Mouse (Mus musculus) forebrain, embryonic 14.5 days (tissue): Measurements from ENCODE around the gene 4930467E23Rik. TPM values are rescaled to one million over a fixed set of nuclear protein-coding genes. Genes with fewer than 3 reads are reported as not detected.
A peak's percentile ranks its signal among the peaks of the same experiment; 100 is the strongest.
"Not testable (repeated sequence)": the region's sequence is repeated elsewhere in the genome, so short reads cannot be mapped to it uniquely, and the experiment has no call there.

ENCODE experiments used
- ATAC-seq: fragments of 200-750 bp; cut with Nextera tagmentation; 2 replicates; pipeline ENCODE4 v1.8.0; 2017; ENCODE audit warnings: mild to moderate bottlenecking, moderate library complexity
- DNase-seq: peaks from one replicate; pipeline ENCODE4 v3.0.0-alpha.2; 2015; ENCODE audit warnings: low spot score
- H3K27ac ChIP-seq: fragments of 300-500 bp; sonication (generic); 2 replicates; pipeline ENCODE4 v1.5.1; 2014; ENCODE audit warnings: low read depth, mild to moderate bottlenecking, control low read depth, low read length, moderate library complexity
- H3K27me3 ChIP-seq: fragments of 300-500 bp; sonication (generic); replicated peaks from 2 replicates; pipeline ENCODE4 v1.6.1; 2014; ENCODE audit warnings: low read length, control low read depth, mixed read lengths; ENCODE audit not compliant: control insufficient read depth, insufficient read depth
- H3K36me3 ChIP-seq: fragments of 300-500 bp; sonication (generic); 2 replicates; pipeline ENCODE4 v1.6.1; 2014; ENCODE audit warnings: low read length, control low read depth; ENCODE audit not compliant: control insufficient read depth, insufficient read depth
- H3K4me1 ChIP-seq: fragments of 300-500 bp; sonication (generic); 2 replicates; pipeline ENCODE4 v1.6.1; 2014; ENCODE audit warnings: antibody characterized with exemption, low read length, control low read depth; ENCODE audit not compliant: control insufficient read depth, insufficient read depth
- H3K4me2 ChIP-seq: fragments of 300-500 bp; sonication (generic); 2 replicates; pipeline ENCODE4 v1.6.1; 2014; ENCODE audit warnings: mild to moderate bottlenecking, control low read depth, low read length
- H3K4me3 ChIP-seq: fragments of 300-500 bp; sonication (generic); 2 replicates; pipeline ENCODE4 v1.5.1; 2014; ENCODE audit warnings: low read depth, low read length, control low read depth
- H3K9ac ChIP-seq: fragments of 300-500 bp; sonication (generic); 2 replicates; pipeline ENCODE4 v1.6.1; 2014; ENCODE audit warnings: mild to moderate bottlenecking, low read length, control low read depth, moderate library complexity
- H3K9me3 ChIP-seq: fragments of 300-500 bp; sonication (generic); replicated peaks from 2 replicates; pipeline ENCODE4 v1.6.1; 2016; ENCODE audit warnings: low read length, control low read depth, mixed read lengths; ENCODE audit not compliant: control insufficient read depth
- WGBS: fragments of 180-500 bp; shearing (Covaris S2); extraction: QIAGEN DNeasy Blood & Tissue Kit; methylation state at CpG from one replicate; pipeline ENCODE4 v1.1.7; 2014; 5-methylcytosine and 5-hydroxymethylcytosine counted together
- polyA plus RNA-seq: library from polyadenylated mRNA; unstranded; fragments of >200 nt; fragmentation: Nextera tagmentation; extraction: Ambion mirVana; gene quantifications from 2 replicates; pipeline ENCODE4 v1.2.1, GENCODE M21; 2014

4930467E23Rik gene
- polyA plus RNA-seq, 1 experiment from 2014 or later, result not detected

GRCm38 (mm10) chr8:19701326-19701725 is 28.1 kb upstream of the 4930467E23Rik start:
- H3K4me1 ChIP-seq, H3K9ac ChIP-seq, H3K36me3 ChIP-seq, H3K27me3 ChIP-seq, H3K4me2 ChIP-seq, H3K9me3 ChIP-seq, H3K4me3 ChIP-seq, DNase-seq, H3K27ac ChIP-seq, ATAC-seq: not testable (repeated sequence)
- WGBS, result 88% methylated on average over 2 of the region's 2 CpGs

- H3K4me2 ChIP-seq, H3K4me3 ChIP-seq, H3K9me3 ChIP-seq, H3K4me1 ChIP-seq, H3K27me3 ChIP-seq, ATAC-seq, H3K27ac ChIP-seq, DNase-seq, H3K9ac ChIP-seq, H3K36me3 ChIP-seq: not testable (repeated sequence)
- WGBS, result 74% methylated on average over 1 of the region's 2 CpGs
Observed at GRCm38 (mm10) chr8:19702276-19702675, 27.1 kb upstream of the 4930467E23Rik start.

- not testable (repeated sequence) for H3K4me2 ChIP-seq, H3K9me3 ChIP-seq, H3K4me1 ChIP-seq, H3K4me3 ChIP-seq, H3K9ac ChIP-seq, H3K27ac ChIP-seq, H3K27me3 ChIP-seq, H3K36me3 ChIP-seq
- DNase-seq, result peak; percentile 94
- WGBS, result 46% methylated on average over 13 of the region's 13 CpGs
- peak; percentile 89 for ATAC-seq
Observed at GRCm38 (mm10) chr8:19702972-19703709, 26.2 kb upstream of the 4930467E23Rik start.

- not testable (repeated sequence) for H3K9me3 ChIP-seq, H3K9ac ChIP-seq, H3K27ac ChIP-seq, H3K4me2 ChIP-seq, H3K36me3 ChIP-seq, ATAC-seq, DNase-seq, H3K27me3 ChIP-seq, H3K4me3 ChIP-seq, H3K4me1 ChIP-seq
Observed at GRCm38 (mm10) chr8:19703906-19704305, 25.5 kb upstream of the 4930467E23Rik start.

GRCm38 (mm10) chr8:19704441-19705215 is 24.7 kb upstream of the 4930467E23Rik start:
- H3K9ac ChIP-seq, H3K27ac ChIP-seq, ATAC-seq, H3K4me3 ChIP-seq, H3K4me1 ChIP-seq, H3K27me3 ChIP-seq, H3K9me3 ChIP-seq, H3K36me3 ChIP-seq, H3K4me2 ChIP-seq, DNase-seq: not testable (repeated sequence)
- WGBS, result no CpG with 5 or more reads among the region's 4 CpGs

GRCm38 (mm10) chr8:19705216-19705600 is 24.2 kb upstream of the 4930467E23Rik start:
- not testable (repeated sequence) for ATAC-seq

GRCm38 (mm10) chr8:19706101-19706725 is 23.2 kb upstream of the 4930467E23Rik start:
- H3K36me3 ChIP-seq, H3K27me3 ChIP-seq, H3K27ac ChIP-seq, H3K4me2 ChIP-seq, ATAC-seq, H3K4me3 ChIP-seq, DNase-seq, H3K9ac ChIP-seq, H3K9me3 ChIP-seq, H3K4me1 ChIP-seq: not testable (repeated sequence)
- whole genome bisulfite sequencing, result 85% methylated on average over 4 of the region's 4 CpGs

More at GRCm38 (mm10) chr8:19705216-19705600, 24.2 kb upstream of the 4930467E23Rik start:
- not testable (repeated sequence) for H3K4me3 ChIP-seq, DNase-seq, H3K4me1 ChIP-seq, H3K36me3 ChIP-seq, H3K9ac ChIP-seq, H3K4me2 ChIP-seq, H3K27me3 ChIP-seq, H3K27ac ChIP-seq, H3K9me3 ChIP-seq
- WGBS, result 76% methylated on average over 9 of the region's 9 CpGs

- not testable (repeated sequence) for H3K4me1 ChIP-seq
- 72% methylated on average over 7 of the region's 7 CpGs for WGBS
Observed at GRCm38 (mm10) chr8:19706918-19707760, 22.2 kb upstream of the 4930467E23Rik start.

More at GRCm38 (mm10) chr8:19706918-19707760, 22.2 kb upstream of the 4930467E23Rik start:
- H3K9ac ChIP-seq, H3K4me2 ChIP-seq, H3K9me3 ChIP-seq, H3K27me3 ChIP-seq, H3K4me3 ChIP-seq, H3K27ac ChIP-seq, ATAC-seq, H3K36me3 ChIP-seq: not testable (repeated sequence)
- peak; percentile 44 for DNase-seq
